Mouse (Mus musculus): ENCODE measurements at regions not wholly inside any gene's neighbourhood (a gene's known extent, or its start where the extent isn't known, plus 50 kb on each side); places are given as distances from the start of the nearest gene placed in this dataset.

- DNase-seq, result no peak
- intact Hi-C loops (cut with DNase I), result no loop called here
Measured at GRCm38 (mm10) chr9:89532435-89532834, 90.5 kb downstream of the Minar1 start.

- DNase-seq, result no peak
- intact Hi-C loops (cut with DNase I), result no loop called here
Measured at GRCm38 (mm10) chr9:89524137-89524536, 98.8 kb downstream of the Minar1 start.

GRCm38 (mm10) chr9:89523705-89524104, 99.2 kb downstream of the Minar1 start:
- intact Hi-C loops (cut with DNase I), result no loop called here
- DNase-seq, result no peak

- DNase-seq, result no peak
- intact Hi-C loops (cut with DNase I), result no loop called here
Measured at GRCm38 (mm10) chr9:89508407-89509101, 114.4 kb downstream of the Minar1 start.

- no peak for DNase-seq
- intact Hi-C loops (cut with DNase I), result no loop called here
Measured at GRCm38 (mm10) chr9:89502083-89502482, 120.8 kb downstream of the Minar1 start.

GRCm38 (mm10) chr9:89497399-89497749, 125.6 kb downstream of the Minar1 start:
- no peak for DNase-seq
- intact Hi-C loops (cut with DNase I), result no loop called here

- intact Hi-C loops (cut with DNase I), result no loop called here
Measured at GRCm38 (mm10) chr9:89496729-89497398, 126.1 kb downstream of the Minar1 start.

GRCm38 (mm10) chr9:89487601-89488000, 135.3 kb downstream of the Minar1 start:
- no peak for DNase-seq
- intact Hi-C loops (cut with DNase I), result no loop called here

More at GRCm38 (mm10) chr9:89496729-89497398, 126.1 kb downstream of the Minar1 start:
- no peak for DNase-seq

GRCm38 (mm10) chr9:89479406-89479805, 143.5 kb downstream of the Minar1 start:
- DNase-seq, result no peak
- intact Hi-C loops (cut with DNase I), result no loop called here

- DNase-seq, result peak; percentile 6 to 39
- intact Hi-C loops (cut with DNase I), result loop anchor here (5.0 kb wide), 1 partner anchor 211 kb away; no protein-coding TSS in a partner anchor
Measured at GRCm38 (mm10) chr9:89461190-89461589, 161.7 kb downstream of the Minar1 start.

GRCm38 (mm10) chr9:89456666-89457065, 166.3 kb downstream of the Minar1 start:
- intact Hi-C loops (cut with DNase I), result no loop called here

GRCm38 (mm10) chr9:89449656-89450055, 173.3 kb downstream of the Minar1 start:
- DNase-seq, result no peak
- intact Hi-C loops (cut with DNase I), result no loop called here

More at GRCm38 (mm10) chr9:89456666-89457065, 166.3 kb downstream of the Minar1 start:
- no peak for DNase-seq

Data from heart, postnatal 14 days (tissue).